Mouse (Mus musculus) small intestine, adult 2 months (tissue): Measurements from ENCODE around the gene C87499. TPM values are rescaled to one million over a fixed set of nuclear protein-coding genes. Genes with fewer than 3 reads are reported as not detected.

Experiments used
- H3K27ac ChIP-seq: fragments of 200-500 bp; 2 replicates; pipeline ENCODE4 v1.5.1; 2012; ENCODE audit warnings: low read depth, low read length, control low read depth, inconsistent platforms; ENCODE audit not compliant: insufficient read depth
- H3K27me3 ChIP-seq: fragments of 200-500 bp; 2 replicates; pipeline ENCODE4 v1.6.1; 2012; ENCODE audit warnings: mild to moderate bottlenecking, moderate library complexity, low read length, inconsistent platforms; ENCODE audit not compliant: control insufficient read depth, insufficient read depth
- H3K36me3 ChIP-seq: fragments of 200-500 bp; 2 replicates; pipeline ENCODE4 v1.6.1; 2012; ENCODE audit warnings: mild to moderate bottlenecking, low read length, control low read depth, inconsistent platforms; ENCODE audit not compliant: control insufficient read depth, insufficient read depth
- H3K4me1 ChIP-seq: fragments of 200-500 bp; 2 replicates; pipeline ENCODE4 v1.6.1; 2012; ENCODE audit warnings: low read length, inconsistent platforms, mixed read lengths; ENCODE audit not compliant: control insufficient read depth, insufficient read depth, insufficient read length
- H3K4me3 ChIP-seq: fragments of 200-500 bp; 2 replicates; pipeline ENCODE4 v1.5.1; 2012; ENCODE audit warnings: low read depth, mild to moderate bottlenecking, control low read depth, inconsistent platforms, low read length, moderate library complexity
- CTCF ChIP-seq: fragments of 200-500 bp; IDR thresholded peaks from 2 replicates; pipeline ENCODE4 v1.5.1; 2012; ENCODE audit warnings: low read depth, mild to moderate bottlenecking, control low read depth, inconsistent platforms, low read length, moderate library complexity, mixed read lengths; ENCODE audit not compliant: insufficient replicate concordance, insufficient read length; ENCODE audit errors: extremely low read depth
- POLR2A ChIP-seq: fragments of 200-500 bp; IDR thresholded peaks from 2 replicates; pipeline ENCODE4 v1.6.1; 2012; ENCODE audit warnings: low read depth, mild to moderate bottlenecking, control low read depth, inconsistent platforms, low read length, moderate library complexity
- WGBS: fragments of 180-500 bp; shearing (Covaris S2); methylation state at CpG from one replicate; pipeline ENCODE4 v1.1.7; 2018; 5-methylcytosine and 5-hydroxymethylcytosine counted together
- polyA plus RNA-seq: library from polyadenylated mRNA; depleted of rRNA; stranded (reverse); fragments of >200 nt; gene quantifications from 2 replicates; pipeline ENCODE4 v1.2.3, GENCODE M21; 2012; rRNA removed

The C87499 gene
- polyA plus RNA-seq, 1 experiment, result not detected

- Histone ChIP-seq H3K36me3 (no peaks in the 10 kb centered on the region), H3K27ac (no peak overlapping the region), H3K4me3 (no peak overlapping the region), H3K27me3 (no peaks in the 10 kb centered on the region), H3K4me1 (no peaks in the 10 kb centered on the region)
- TF ChIP-seq CTCF (no peak), POLR2A (no peak)
- WGBS, result 17% methylated on average over 2 of the region's 2 CpGs
Observed at GRCm38 (mm10) chr4:88642526-88642925, 8.3 kb upstream of the C87499 start.

GRCm38 (mm10) chr4:88641077-88641831 is 7.0 kb upstream of the C87499 start:
- H3K27me3 ChIP-seq, result no peaks in the 10 kb centered on the region
- 10% methylated on average over 11 of the region's 11 CpGs for WGBS
- no peaks in the 10 kb centered on the region for H3K36me3 ChIP-seq
- H3K4me3 ChIP-seq, result peak overlapping the region; percentile 67
- H3K27ac ChIP-seq, result no peak overlapping the region
- H3K4me1 ChIP-seq, result no peaks in the 10 kb centered on the region
- TF ChIP-seq CTCF (peak; percentile 97), POLR2A (peak; percentile 33; the same call in 1 of the 2 replicates)

- Histone ChIP-seq H3K4me1 (no peaks in the 10 kb centered on the region), H3K27ac (no peak overlapping the region), H3K36me3 (no peaks in the 10 kb centered on the region), H3K4me3 (peak overlapping the region; percentile 67), H3K27me3 (no peaks in the 10 kb centered on the region)
- 30% methylated on average over 8 of the region's 8 CpGs for WGBS
- no peak for TF ChIP-seq CTCF
- TF ChIP-seq POLR2A, result no peak
Observed at GRCm38 (mm10) chr4:88640704-88641076, 6.5 kb upstream of the C87499 start.

- H3K27me3 ChIP-seq, result no peaks in the 10 kb centered on the region
- H3K4me1 ChIP-seq, result no peaks in the 10 kb centered on the region
- no peak within 1 kb of the TSS for H3K27ac ChIP-seq
- H3K4me3 ChIP-seq, result no peak within 1 kb of the TSS
- no peak for TF ChIP-seq POLR2A
- TF ChIP-seq CTCF, result no peak
- H3K36me3 ChIP-seq, result no peaks in the 10 kb centered on the region
Observed at GRCm38 (mm10) chr4:88603276-88603675, 30.9 kb downstream of the C87499 start, which contains the start of gene Ifna12. Gene Ifna12 (minus strand): TSS chr4:88603376.

GRCm38 (mm10) chr4:88592285-88592684 is 41.9 kb downstream of the C87499 start, which contains the start of gene Ifna9:
Gene Ifna9 (minus strand): TSS chr4:88592385.
- Histone ChIP-seq H3K4me1 (no peaks in the 10 kb centered on the region), H3K27ac (no peak within 1 kb of the TSS), H3K4me3 (no peak within 1 kb of the TSS), H3K27me3 (no peaks in the 10 kb centered on the region), H3K36me3 (no peaks in the 10 kb centered on the region)
- TF ChIP-seq CTCF, result no peak
- TF ChIP-seq POLR2A, result no peak
- 66% methylated on average over 1 of the region's 1 CpGs for WGBS

Other genes starting within 250 kb of the C87499 start
- 0.29 and 0.41 TPM in 2 replicates for gene Hacd4, start 195.5 kb downstream of the C87499 start, polyA plus RNA-seq
- not detected in 2 replicates for gene Ifnb1, start 111.6 kb downstream of the C87499 start, polyA plus RNA-seq
- gene Ifna15, start 76.2 kb downstream of the C87499 start, polyA plus RNA-seq, result not detected in 2 replicates
- not detected in 2 replicates for gene Ifna14, start 62.6 kb downstream of the C87499 start, polyA plus RNA-seq
- not detected in 2 replicates for gene Ifna9, start 42.0 kb downstream of the C87499 start, polyA plus RNA-seq
- not detected in 2 replicates for gene Ifna12, start 31.0 kb downstream of the C87499 start, polyA plus RNA-seq
- not detected in 2 replicates for gene Ifna13, start 10.0 kb upstream of the C87499 start, polyA plus RNA-seq
- gene Ifna16, start 42.5 kb upstream of the C87499 start, polyA plus RNA-seq, result not detected in 2 replicates
- not detected in 2 replicates for gene Ifna2, start 49.5 kb upstream of the C87499 start, polyA plus RNA-seq
- not detected in 2 replicates for gene Ifnab, start 56.9 kb upstream of the C87499 start, polyA plus RNA-seq
- gene Gm26566, start 87.4 kb upstream of the C87499 start, polyA plus RNA-seq, result 0.68 TPM in 1 of 2 replicates, not detected in the other
- 6.5 and 11.3 TPM in 2 replicates for gene Klhl9, start 88.1 kb upstream of the C87499 start, polyA plus RNA-seq
- not detected in 2 replicates for gene Gm13271, start 120.5 kb upstream of the C87499 start, polyA plus RNA-seq
- 0.08 TPM in 2 replicates for gene Gm13283, start 125.7 kb upstream of the C87499 start, polyA plus RNA-seq
- gene Gm13290, start 139.4 kb upstream of the C87499 start, polyA plus RNA-seq, result not detected in 2 replicates
- gene Gm13289, start 142.5 kb upstream of the C87499 start, polyA plus RNA-seq, result not detected in 2 replicates
- gene Gm13272, start 145.4 kb upstream of the C87499 start, polyA plus RNA-seq, result not detected in 2 replicates
- not detected in 2 replicates for gene Ifnz, start 147.7 kb upstream of the C87499 start, polyA plus RNA-seq
- gene Gm13276, start 151.3 kb upstream of the C87499 start, polyA plus RNA-seq, result not detected in 2 replicates
- gene Gm13277, start 154.2 kb upstream of the C87499 start, polyA plus RNA-seq, result not detected in 2 replicates
- not detected in 2 replicates for gene Gm13278, start 157.1 kb upstream of the C87499 start, polyA plus RNA-seq
- gene Gm13275, start 160.1 kb upstream of the C87499 start, polyA plus RNA-seq, result not detected in 2 replicates
- gene Gm13279, start 163.0 kb upstream of the C87499 start, polyA plus RNA-seq, result not detected in 2 replicates
- gene Gm13285, start 165.3 kb upstream of the C87499 start, polyA plus RNA-seq, result not detected in 2 replicates
- gene Gm13287, start 168.8 kb upstream of the C87499 start, polyA plus RNA-seq, result not detected in 2 replicates
- not detected in 2 replicates for gene Gm13288, start 171.1 kb upstream of the C87499 start, polyA plus RNA-seq
- not detected in 2 replicates for gene Ifna7, start 181.8 kb upstream of the C87499 start, polyA plus RNA-seq
- gene Ifna11, start 185.5 kb upstream of the C87499 start, polyA plus RNA-seq, result not detected in 2 replicates
- gene Ifna6, start 193.0 kb upstream of the C87499 start, polyA plus RNA-seq, result not detected in 2 replicates
- not detected in 2 replicates for gene Ifna5, start 201.1 kb upstream of the C87499 start, polyA plus RNA-seq
- gene Ifna4, start 207.4 kb upstream of the C87499 start, polyA plus RNA-seq, result not detected in 2 replicates
- not detected in 2 replicates for gene Ifna1, start 215.7 kb upstream of the C87499 start, polyA plus RNA-seq
- gene Ifne, start 245.8 kb upstream of the C87499 start, polyA plus RNA-seq, result 0.42 TPM in 1 of 2 replicates, not detected in the other